Mouse (Mus musculus) liver (tissue): ENCODE data around the gene Amd1.
A peak's percentile ranks its signal among the peaks of the same experiment; 100 is the strongest.

ENCODE experiments used
- DNase-seq: peaks from one replicate; pipeline ENCODE4 v3.0.0-alpha.2; 2020; ENCODE audit warnings: mixed read lengths

Gene Amd1

GRCm38 (mm10) chr10:40301181-40302075, 558 bp downstream of the Amd1 start:
- peak; percentile 75 for DNase-seq

DNA sequence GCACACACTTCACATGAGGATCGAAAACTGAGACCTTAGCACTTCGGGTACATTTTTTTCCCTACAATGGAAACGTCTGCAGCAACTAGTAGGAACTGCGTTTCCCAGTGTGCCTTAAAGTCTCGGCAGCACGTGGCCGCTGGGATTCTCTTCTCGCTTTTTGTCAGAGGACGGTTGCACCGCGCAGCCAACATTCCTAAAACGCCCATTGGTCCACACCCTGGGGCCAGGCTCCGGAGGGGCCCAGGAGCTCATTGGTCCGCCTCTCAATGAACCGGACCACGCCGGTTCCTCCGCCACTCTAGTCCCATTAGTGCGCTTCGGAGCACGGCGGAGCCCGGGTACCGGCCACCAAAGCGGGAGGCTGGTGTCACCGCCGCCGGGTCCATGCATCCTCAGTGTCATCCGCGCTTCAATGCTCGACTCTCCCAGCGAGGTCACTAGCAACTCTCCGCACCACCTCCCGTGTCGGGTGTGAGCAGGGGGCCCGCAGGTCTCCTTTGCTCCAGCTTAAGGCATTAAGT, 1.3 kb downstream of the Amd1 start:
- DNase-seq: peak; percentile 92

- DNase-seq: no peak
Observed at GRCm38 (mm10) chr10:40292640-40293039, 9.3 kb downstream of the Amd1 start.

DNA sequence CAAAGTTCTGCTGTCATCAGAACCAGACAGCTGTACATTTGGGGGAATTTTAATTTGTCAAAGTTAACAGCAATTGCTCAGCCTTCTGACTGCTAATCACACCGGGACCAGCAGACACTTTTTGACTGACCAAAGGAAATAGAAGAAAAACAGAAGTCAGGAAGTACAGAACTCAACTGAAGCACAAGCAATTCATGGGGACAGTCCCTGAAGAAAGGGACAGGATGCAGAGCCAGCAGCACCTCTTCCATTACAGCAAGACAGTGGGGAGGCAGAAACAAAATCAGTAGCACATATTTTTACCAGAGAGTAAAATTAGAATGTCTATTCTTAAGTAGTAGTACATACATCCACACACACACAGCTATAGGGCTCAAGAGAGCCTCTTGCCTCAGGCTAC, 15.2 kb downstream of the Amd1 start:
- no peak for DNase-seq

DNA sequence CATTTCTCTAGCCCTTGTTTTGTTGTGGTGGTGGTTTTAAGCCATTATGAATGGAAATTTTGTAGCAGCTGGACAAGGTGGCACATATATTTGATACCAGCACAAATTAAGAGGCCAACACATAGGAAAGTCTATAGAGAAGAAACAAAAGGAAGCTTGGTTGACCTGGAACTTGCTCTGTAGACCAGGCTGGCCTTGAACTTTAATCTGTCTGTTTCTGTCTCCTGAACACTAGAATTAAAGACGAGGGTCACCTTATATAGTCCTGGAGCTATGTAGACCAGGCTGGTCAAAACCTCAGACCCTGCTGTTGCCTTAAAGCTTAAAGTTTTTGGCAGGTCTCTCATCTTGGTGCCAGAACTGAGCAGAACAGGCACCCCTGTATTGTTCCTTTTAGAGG, 16.4 kb downstream of the Amd1 start:
- no peak for DNase-seq

DNA sequence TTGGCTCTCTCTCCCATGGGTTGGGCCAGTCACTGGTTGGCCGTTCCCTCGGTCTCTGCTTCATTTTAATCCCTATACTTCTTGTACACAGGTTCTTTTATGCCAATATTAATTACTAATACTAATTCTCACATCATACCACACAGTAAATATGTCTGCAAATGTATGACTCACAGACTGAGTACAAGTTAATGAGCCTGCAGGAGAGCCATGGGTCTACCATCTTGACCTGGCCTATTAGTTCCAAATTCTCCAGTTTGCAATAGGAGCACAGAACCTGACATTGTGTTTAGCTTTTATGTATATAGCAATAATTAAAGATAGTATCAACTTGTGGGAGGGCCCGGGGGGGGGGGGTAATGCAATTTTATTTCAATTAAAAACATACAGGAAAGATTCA, 17.0 kb downstream of the Amd1 start:
- DNase-seq: no peak

GRCm38 (mm10) chr10:40284179-40284831, 17.7 kb downstream of the Amd1 start:
- no peak for DNase-seq

DNA sequence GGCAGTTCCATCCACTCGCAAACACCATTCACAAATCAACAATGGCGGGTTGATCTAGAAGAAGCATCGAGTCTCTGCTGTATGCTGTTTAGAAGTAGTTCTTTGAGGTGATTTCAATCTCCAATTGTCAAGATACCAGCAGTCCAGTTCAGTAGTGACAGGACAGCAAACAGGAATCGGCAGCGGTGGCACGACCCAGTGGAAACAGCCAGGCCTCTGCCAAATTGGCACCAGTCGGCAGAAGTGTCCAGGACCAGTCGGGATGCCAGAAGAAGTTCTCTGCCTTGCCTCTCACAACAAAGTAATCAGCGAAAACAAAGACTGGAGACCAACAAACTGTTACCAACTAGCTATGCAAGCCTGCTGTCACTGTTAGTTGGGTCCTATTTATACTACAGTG, 18.4 kb downstream of the Amd1 start:
- no peak for DNase-seq

DNA sequence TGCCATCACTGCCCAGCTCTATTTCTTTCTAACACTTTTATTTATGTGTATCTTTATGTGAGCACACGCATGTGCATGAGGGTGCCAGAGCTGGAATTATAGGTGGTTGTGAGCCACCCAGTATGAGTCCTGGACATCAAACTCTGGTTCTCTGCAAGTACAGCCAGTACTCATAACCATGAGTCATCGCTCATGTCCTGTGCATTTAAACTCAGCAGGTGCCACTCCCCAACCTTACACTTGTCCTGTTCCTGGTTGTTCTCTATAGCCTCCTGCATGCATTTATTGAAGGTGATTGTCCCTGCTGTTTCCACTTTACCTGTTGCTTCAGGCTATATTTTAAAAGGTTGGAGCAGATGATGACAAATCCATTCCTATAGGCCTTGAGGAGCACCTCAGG, 20.4 kb downstream of the Amd1 start:
- no peak for DNase-seq

DNA sequence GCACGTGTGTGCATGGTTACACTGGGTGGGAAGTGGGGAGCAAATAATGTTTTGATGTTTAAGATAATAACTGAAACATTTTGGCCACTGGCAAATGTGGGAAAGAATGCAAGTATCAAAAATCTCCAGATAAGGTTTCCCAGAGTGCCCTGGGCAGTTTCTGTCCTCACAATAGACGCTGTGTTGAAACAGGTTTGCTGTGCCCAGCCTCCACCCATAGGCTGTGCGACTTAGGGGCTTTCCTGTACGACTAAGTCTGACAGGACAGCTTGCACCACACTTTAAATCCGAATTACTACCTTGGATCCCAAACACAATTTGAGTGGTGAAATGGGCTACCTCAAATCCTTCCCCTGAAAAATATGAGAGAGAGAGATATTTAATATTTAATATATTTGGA, 23.7 kb downstream of the Amd1 start:
- DNase-seq: no peak

- DNase-seq: peak; percentile 30
Observed at GRCm38 (mm10) chr10:40275991-40276390, 26.0 kb downstream of the Amd1 start.

DNA sequence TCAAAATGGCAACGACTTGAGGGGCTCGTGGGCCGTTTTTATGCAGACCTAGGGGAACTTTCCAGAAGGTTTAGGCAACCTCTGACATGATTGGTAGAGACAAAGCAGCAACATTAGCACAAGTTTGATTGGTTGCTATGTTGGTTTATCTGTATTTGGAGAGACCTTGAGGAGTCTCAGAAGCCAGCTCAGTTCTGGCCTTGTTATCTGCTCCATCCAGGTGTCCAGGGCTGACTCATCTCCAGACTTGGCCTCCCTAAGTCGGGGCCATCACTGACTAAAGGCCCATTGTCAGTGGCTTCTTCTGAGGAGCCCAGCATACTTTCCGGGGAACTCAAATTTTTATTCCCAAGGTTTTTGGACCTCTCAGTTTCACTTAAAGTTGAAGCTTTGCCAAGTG, 28.0 kb downstream of the Amd1 start:
- DNase-seq: peak; percentile 84

DNA sequence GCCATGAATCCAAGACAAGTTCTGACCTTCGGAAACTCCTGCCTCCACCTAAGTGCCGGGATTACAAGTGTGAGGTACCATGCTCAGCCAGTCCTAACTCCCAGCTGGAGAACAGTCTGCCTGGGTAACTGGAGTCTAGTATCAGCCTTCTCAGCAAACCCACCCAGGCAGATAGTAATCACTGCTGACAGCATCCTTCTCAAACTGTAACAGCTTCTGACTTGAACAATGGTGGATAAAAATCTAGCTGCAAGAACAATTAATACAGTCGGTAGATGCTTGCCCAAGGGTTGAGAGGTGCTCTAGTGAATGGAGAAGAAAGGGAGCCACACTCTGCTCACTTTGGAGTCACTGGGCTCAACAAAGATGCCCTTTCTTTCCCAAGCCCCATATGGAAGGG, 30.8 kb downstream of the Amd1 start:
- no peak for DNase-seq

DNA sequence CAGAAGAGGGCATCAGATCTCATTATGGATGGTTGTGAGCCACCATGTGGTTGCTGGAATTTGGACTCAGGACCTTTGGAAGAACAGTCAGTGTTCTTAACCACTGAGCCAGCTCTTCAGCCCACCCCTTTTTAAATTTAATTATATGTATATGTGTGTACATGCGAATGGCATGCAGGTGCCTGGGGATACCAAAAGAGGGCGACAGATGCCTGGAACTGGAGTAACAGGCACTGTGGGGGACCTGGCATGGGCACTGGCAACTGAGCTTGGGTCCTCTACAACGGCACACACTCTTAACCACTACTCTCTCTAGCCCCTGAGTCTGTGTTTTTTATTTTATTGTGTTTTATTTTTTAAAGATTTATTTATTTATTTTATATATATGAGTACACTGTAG, 37.1 kb downstream of the Amd1 start:
- DNase-seq: no peak

DNA sequence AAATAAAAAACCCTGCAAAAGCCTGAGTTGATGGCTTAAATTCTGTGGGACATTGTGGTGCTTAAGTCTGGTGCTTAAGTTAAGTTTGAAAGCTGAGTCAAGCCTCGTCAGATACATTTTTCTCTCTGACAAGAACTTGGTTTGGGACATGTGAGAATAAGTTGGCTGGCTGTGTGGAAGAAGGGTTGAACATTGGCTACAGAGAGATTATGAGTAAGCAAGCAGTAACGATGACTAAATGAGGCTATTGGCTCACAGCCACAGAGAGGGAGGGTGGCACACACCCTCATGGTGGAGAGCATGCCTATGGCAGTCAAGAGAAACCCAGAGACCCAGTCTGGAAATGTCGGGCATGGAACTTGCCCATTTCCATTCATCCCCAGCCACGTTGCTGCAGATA, 38.3 kb downstream of the Amd1 start:
- DNase-seq: no peak

DNA sequence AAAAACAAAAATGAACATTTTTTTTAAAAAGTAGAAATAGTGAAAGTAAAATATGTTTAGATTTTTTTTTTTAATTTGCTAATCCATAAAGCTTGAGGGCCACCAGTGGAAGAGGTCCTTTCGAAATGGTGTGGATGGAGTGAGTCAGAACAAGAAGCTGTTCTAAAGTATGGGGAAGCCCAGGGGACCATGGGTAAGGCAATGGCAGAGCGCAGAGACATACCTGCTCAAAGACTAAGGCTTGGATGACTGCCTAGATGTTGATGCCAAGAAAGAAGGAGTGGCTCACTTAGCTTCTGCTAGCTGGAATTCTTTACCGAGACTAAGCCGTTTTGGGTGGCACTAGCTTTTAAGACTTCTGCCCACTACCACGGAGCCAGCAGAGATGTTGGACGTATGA, 39.8 kb downstream of the Amd1 start:
- no peak for DNase-seq

- DNase-seq: no peak
Observed at GRCm38 (mm10) chr10:40260305-40260704, 41.7 kb downstream of the Amd1 start.

- DNase-seq: peak; percentile 68
Observed at GRCm38 (mm10) chr10:40259542-40259941, 42.4 kb downstream of the Amd1 start.

DNA sequence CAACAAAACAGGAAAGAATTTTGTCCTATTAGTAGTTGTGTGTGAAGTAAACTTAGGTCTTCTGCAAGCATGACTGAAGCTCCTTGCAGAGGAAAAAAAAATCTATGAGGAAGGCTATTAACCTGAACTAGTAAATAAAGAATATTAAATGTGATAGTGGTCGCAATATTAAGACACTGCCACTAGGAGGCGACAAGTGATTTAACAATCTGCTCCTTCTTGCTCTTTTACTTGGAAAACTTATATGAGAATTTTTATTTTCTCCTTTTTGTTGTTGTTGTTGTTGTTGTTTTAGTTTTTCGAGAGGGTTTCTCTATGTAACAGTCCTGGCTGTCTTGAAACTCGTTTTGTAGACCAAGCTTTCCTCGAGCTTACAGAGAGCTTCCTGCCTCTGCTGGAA, 43.0 kb downstream of the Amd1 start:
- DNase-seq: peak; percentile 36

- DNase-seq: peak; percentile 88
Observed at GRCm38 (mm10) chr10:40258401-40258966, 43.5 kb downstream of the Amd1 start.

GRCm38 (mm10) chr10:40257414-40258255, 44.4 kb downstream of the Amd1 start, which contains the start of gene Gtf3c6:
Gene Gtf3c6 (minus strand): TSS chr10:40258108.
- peak; percentile 95 for DNase-seq

DNA sequence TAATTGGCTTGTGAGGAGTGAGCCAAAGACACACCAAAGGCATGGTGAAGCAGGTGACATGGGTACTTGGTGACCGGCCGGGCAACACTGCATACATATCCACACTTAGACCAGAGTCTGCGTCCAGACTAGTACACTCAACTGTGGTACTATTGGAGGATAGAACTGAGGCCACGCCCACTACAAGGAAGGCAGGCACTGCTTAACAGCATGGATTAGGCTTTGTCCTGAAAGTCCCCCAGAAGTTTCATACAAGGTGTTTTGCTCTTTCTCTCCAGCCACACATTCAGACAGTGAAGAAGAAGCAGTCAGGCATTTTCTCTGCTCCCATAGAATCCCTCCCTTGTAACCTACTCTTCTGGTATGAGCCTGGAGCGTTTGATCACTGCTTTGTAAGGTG, 45.3 kb downstream of the Amd1 start:
- peak; percentile 86 for DNase-seq

DNA sequence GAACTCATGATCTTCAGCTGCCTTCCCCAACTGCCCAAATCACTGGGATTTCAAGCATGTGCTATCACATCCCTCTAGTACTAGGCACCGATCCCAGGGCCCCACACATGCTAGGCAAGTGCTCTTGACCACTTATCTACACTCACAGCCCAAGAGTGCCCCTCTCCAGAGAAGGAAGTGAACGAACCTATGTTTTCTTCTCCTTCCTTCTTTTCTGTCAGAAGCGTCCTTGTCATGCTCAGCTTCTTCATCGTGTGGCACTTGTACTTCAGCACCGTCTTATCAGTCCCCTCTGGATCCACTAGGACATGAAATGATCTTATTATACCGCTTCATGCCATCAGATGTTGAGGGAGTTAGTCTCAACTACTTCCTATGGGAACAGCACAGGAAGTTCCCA, 51.0 kb downstream of the Amd1 start:
- DNase-seq: no peak
